Mouse (Mus musculus) adrenal gland, adult (tissue): ENCODE measurements around the gene Kcnk3.
A peak's percentile ranks its signal among the peaks of the same experiment; 100 is the strongest.

ENCODE experiments used
- DNase-seq, 2 experiments: peaks; one replicate each; pipeline ENCODE4 v3.0.0; 2022 to 2023; ENCODE audit warnings: low spot score in 1 of 2; ENCODE audit not compliant: inconsistent age in 2 of 2

Kcnk3 gene

DNA sequence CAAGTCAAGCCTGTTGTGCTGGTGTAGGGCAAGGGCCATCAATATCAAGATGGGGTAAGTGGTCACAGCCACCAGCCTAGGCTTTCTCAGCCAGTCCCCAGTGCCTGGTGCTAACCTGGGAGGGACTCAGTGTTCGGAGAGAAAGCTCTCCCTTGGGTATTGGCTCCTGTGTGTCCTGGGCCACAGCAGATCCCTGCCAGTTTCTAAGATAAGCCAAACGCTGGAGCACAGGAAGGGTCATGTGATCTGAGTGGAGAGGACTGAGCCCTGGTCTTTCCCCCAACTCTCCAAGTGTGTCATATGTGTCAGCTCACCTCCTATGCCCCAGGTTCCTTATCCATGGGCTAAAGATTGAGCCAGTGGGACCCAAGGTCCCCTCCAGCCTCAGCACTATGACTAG lies 869 bp upstream of the Kcnk3 start:
- peak; percentile 79 to 88 for DNase-seq

DNA sequence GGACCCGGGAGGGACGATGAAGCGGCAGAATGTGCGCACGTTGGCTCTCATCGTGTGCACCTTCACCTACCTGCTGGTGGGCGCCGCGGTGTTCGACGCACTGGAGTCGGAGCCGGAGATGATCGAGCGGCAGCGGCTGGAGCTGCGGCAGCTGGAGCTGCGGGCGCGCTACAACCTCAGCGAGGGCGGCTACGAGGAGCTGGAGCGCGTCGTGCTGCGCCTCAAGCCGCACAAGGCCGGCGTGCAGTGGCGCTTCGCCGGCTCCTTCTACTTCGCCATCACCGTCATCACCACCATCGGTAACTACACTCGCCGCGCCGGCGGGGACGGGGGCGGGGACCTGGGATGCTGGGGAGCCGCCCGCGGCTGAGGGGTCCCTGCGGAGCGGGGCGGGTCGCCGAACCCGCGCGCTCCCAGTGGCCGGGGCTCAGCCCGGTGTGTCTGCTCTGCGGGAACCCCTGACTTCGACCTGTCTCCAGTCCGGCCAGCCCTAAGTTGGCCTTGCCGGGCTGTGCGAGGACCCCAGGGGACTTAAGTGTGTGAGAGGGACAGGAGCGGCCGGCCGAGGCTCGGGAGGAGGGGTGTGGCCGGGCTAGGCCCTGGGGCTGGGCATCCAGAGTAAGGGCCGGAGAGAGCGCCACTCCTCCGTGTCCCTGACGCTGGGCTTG lies 465 bp downstream of the Kcnk3 start:
- peak; percentile 55 to 83 for DNase-seq

DNA sequence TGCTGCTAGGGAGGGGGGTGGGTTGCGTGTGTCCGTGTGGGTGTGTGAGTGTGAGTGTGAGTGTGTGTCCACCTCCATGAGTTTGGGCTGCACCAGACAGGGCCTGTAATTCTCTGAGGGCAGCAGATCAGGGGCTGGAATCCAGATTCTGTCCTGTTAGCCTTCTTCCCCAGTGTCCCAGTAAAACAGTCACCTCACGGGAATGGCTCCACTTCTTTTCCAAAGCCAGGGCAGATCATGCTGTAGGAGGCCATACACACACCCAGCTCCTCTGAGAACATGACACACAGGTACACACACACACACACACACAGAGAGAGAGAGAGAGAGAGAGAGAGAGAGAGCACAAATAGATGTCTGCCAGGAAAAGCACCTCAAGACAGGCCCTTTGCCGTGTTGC lies 1.1 kb downstream of the Kcnk3 start:
- DNase-seq, result no peak

DNA sequence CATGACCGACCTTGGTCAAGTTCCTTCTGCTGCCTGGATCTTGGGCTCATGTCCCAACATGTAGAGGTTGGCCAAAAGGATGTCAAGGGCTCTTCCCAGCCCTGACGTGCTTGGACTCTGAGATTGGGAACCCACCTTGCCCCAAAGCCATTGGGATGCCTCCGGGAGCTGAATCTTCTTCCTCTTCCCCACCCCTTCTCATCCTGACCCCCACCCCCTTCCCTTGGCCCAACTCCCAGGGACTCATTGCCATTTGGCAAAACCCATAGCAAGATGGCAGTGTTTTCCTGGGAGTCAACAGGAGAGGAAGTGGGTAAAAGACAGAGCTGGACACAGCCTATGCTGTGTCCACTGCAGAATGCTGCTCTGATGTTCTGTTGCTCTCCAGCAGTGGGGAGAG lies 1.6 kb downstream of the Kcnk3 start:
- peak; percentile 75 to 92 for DNase-seq

DNA sequence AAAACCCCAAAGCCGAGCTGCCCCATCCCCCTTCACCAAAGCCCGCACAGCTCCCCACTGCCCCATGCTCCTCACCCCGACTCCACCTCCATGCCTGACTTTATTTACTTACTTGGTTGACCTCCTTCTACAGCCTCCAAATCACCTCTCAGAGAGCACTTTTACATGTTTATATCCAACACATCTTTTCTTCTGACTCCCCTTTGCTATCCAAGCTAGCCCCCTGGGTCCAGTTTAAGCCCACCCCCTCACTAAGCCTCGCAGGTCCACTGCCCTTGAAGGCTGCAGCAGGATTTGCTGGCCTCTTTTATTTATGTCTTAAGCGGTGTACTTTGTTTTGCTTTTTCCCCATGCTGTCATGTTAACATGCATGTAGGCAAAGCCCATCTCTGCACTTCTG lies 2.3 kb downstream of the Kcnk3 start:
- DNase-seq, result peak; percentile 25 to 74

DNA sequence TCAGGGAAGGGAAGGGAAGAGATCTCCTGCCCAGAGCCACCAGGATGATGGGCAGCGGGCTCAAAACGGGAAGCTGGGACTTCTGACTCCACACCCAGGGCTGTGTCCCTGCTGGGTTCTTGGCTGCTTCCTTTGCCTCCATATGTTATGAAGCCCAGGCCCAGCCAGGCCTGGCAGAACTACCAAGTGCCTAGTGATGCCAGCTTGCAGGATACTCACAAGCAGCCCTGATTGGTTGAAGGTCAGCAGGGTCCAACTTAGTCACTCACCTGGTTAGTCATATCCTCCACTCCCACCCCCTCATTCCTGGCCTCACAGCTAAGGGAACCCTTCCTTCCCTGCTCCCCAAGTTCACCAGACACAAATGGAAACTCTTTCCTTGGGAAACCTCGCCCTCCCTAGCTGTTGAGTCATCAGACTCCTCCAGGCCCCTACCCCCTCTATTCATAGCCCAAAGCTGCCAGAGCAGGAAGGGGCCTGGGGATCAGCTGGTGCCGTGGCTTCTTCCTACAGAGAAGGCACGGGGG lies 3.3 kb downstream of the Kcnk3 start:
- DNase-seq, result peak; percentile 84 to 93

DNA sequence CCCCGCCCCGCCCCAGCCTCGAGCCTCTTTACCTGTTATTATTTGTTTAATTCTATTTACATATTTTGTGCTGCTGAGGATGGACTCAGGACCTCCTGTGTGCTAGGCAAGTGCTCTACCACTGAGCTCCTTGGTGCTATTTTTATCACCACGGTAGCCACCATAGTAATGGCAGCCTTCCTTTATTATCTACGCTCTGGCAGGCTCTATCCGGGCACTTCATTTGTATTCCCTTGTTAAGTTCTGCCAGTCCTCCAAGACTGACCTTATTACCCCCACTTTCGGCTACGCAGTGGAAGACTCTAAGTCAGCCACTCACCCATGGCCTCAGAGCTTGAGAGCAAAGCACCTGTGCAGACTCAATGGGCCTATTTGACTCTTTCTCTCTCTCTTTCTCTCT lies 3.8 kb downstream of the Kcnk3 start:
- peak; percentile 34 to 73 for DNase-seq

DNA sequence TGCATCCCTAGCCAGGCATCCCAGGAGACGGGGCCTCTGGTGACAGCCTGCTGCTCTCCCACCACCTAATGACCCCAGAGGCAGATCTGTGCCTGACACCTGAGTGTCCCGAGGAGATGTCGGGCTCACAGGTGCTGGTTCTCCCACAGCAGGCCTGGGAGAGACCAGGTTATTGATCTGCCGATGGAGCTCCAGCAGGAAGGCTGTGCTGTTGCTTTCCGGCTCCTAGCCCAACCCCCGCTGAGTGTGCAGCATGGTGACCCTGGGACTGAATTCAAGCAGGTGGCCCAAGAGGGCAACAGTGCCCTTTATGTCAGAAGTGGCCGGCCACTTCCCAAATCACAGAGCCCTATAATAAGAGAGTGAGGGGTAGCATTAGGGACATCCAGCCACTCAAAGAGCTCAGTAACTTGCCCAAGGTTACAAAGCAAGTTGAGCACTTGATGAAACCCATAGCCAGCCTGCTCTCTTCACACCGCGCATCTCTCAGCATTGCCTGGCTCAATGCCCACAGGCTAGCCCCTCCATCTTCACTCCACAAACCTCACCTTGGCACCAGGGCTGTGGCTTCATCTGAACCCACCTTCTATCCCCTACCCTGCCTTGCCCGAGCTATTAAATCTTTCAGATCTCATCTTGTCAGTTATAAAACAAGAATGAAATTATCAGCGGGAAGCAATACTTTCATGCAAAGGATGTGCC lies 4.5 kb downstream of the Kcnk3 start:
- DNase-seq, result peak; percentile 76 to 93

DNA sequence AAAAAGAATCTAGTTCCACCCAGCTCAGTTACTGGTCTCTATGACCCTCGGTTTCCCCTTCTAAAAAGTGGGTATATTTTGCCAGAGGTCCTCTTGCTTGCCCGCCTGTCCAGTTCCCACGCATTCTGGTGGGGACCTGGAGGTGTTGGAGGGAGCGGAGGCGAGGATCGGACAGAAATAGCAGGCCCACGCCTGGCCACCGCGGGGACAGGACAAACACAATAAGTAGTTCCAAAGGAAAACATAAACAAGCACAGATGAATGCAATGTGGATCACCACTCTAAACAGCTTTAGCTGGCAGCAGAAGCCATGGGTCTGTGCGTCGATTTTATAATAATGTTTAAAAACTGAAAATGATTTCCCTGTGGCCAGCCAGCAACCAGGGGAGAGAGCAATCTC lies 5.4 kb downstream of the Kcnk3 start:
- DNase-seq, result no peak

DNA sequence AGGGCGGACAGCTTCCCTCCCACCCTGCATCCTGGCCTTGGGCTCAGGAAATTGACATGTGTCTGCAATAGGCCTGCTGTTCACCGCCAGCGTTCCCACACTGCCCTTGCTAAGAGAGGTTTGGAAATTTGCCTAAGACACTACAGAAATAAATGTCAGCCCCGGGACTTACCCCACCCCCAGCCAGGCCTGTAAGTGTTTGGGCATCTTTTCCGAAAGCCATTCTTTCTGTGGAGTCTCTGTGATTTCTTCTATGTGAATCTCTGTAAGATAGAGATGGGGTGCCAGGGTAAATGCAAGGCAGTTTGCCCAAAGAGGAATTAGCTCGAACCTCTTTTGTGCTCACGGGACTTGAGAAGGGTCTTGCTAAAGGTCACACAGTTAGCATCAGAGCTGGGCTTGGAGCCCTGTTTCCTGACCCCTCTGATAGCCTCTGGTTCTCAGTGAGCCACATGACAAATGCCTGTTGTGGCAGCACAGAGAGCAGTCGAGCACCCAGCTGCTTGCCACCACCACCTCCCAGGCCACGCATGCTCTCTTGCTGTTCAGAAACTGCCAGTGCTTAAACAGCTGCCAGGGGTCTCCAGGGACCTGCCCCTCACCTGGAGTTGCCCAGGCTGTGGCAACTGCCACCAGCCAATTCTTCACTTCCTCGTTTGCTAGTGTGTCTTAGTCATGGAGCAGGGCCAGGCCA lies 6.0 kb downstream of the Kcnk3 start:
- peak; percentile 80 to 91 for DNase-seq

DNA sequence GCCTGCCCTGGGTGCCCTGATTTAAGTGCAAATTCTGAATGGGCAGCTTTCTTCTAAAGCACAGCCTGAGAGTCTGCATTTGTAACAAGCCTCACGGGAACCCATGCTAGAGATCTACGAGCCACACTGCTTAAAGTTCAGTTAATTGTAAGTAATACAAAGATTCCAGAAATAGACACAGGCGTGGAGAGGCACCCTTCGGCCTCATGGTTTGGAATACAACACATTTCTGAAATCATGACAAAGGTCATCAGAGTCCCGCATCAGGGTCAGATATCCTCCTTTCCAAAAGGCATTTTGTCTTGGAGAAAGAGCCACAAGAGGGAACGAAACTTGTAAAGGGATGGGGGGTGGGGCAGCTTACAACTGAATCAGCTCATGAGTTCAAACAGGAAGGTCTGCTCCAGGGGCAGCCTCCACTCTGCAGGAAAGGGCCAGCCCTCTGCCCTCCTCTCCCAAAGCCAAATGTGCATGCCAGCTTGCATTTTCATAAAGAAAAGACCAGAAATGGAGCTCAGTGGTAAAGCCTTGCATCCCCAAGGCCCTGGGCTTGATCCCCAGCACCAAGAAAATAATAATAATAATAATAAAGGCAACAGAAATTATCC lies 7.1 kb downstream of the Kcnk3 start:
- no peak for DNase-seq

DNA sequence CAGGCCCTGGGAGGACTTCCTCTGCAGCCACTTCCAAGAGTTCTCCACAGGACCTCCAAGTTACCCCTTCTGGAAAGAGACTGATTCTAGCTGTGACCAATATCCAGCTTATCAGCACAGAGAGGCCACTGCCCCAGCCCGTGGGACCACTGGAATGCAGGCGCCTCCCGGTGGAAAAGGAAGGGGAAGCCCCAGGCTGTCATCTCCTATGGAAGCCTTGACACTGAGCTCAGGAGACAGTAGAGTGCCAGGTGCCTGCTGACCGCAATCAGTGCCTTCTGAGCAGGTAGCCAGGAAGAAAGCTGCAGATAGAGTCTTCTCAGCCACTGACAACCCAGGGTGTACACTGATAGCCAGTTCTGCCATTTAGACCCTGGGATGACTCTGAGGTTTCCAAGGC lies 13.4 kb downstream of the Kcnk3 start:
- DNase-seq, result no peak

DNA sequence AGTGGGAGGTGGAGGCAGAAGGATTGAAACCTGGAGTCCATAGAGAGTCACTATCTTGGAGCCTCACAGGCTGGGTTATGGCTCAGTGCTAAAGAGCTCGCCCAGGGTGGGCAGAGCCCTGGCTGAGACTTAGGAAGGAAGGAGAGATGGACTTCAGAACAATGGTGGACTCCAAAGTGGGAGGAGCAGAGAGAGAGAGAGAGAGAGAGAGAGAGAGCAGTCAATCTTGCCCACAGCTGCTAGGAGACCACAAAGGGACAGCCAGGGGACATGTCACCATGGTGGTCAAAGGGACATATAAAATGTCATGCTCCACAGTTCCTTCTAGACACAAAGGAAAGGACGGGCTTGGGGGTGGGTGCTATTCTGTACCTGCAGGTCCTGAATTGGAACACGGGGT lies 15.3 kb downstream of the Kcnk3 start:
- peak in 1 of 2 experiments; percentile 66 for DNase-seq

DNA sequence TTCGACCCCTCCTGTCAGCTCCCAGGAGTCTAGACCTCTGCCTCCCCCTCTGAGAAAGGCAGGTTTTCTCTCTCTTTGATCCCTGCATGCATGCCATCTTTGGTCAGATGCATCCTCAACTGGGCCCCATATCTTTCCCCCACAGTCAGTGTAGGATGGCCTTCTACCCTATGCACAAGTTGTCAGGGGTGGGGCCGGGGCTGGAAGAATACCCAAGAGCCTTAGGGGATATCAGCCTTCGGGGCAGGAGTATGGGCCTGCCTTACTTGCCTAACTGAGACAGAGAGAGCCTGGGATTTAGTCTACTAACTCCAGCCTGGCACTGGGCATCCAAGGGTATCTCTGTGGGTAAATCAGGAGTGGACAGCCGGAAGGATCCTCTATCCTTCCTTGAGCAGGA lies 16.0 kb downstream of the Kcnk3 start:
- DNase-seq, result no peak

DNA sequence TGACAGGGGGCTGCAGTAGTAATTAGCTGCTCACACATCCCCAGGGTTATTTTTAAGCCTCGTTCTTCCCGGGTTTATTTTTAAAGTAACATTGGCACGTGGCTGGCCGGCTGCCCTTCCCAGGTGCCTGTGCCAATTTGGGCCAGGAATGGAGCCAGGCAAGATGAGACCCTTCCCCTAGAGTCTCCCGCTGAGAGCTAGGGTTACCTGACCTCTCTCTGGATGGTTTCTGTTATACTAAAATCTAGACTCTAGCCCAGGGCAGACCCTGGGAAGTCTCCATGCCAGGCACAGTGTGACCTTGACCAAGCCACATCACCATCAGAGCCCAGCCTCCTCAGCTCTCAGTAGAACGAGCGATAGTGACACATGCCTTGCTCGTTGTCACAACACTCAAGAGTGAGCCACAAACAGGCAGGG lies 16.8 kb downstream of the Kcnk3 start:
- DNase-seq, result peak in 1 of 2 experiments; percentile 85

DNA sequence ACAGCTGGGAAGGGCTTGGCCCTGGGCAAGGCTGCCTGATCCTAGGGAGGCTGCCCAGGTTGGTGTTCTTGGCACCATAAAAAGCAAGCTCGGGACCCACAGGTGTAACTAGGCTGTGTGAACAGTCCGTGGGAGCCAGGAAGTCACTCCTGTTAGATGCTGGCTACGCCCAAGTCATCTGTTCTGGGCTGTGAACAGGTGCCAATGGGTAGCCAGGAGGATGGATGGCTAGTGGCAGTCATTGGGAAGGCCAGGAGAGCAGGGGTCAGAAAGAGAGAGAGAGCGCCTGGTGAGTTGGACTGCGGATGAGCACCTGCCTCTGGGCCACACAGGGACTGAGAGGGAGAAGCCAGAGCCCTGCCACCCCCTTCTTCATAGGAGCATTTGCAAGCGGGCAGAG lies 17.7 kb downstream of the Kcnk3 start:
- DNase-seq, result no peak

DNA sequence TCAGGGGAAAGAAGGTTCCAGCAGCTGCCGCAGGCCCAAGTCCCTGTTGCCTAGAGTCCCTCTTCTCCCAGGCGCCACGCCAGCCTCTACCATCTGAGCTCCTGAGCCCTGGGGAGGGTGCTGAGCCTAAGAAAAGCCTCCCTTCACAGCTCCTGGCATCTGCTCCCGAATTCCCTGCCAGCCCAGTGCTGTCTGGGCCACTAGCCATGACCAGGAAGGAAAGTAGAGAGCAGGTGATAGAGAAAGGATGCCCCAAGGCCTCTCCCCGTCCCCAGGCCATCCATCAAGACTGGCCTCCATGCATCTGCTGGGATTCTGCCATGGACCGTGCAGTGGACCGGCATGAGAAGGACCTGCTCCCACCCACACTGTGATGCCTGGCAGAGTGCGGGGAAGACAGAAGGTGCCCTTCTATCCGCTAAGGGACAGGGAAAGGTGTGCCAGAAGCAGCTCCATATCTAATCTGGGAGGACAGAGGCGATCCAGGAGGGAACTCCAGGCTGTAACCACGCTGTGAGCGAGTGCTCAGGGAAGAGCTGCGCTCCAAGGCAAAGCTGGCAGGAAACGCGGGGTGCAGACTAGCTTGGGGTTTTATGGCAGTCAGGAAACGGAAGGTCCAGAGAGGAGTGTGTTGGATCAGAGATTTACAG lies 18.6 kb downstream of the Kcnk3 start:
- no peak for DNase-seq

DNA sequence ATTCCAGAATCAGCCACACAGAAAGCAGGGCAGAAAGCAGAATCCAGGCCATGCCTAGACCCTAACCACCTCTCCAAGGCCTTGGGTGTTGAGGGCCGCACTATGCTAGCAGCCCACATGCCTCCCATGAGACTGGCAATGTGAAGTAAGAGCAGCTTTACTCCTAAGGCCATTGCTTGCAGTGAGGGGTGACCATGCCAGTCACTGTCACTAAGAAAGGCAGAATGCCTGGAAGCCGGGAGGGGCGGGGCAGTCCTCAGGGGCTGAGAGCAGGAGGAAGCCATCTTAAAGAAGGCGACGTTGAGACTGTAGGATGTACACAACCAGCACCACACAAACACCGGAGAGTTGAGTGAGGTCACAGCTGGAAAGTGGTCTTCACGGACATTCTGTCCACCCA lies 21.1 kb downstream of the Kcnk3 start:
- peak in 1 of 2 experiments; percentile 65 for DNase-seq

DNA sequence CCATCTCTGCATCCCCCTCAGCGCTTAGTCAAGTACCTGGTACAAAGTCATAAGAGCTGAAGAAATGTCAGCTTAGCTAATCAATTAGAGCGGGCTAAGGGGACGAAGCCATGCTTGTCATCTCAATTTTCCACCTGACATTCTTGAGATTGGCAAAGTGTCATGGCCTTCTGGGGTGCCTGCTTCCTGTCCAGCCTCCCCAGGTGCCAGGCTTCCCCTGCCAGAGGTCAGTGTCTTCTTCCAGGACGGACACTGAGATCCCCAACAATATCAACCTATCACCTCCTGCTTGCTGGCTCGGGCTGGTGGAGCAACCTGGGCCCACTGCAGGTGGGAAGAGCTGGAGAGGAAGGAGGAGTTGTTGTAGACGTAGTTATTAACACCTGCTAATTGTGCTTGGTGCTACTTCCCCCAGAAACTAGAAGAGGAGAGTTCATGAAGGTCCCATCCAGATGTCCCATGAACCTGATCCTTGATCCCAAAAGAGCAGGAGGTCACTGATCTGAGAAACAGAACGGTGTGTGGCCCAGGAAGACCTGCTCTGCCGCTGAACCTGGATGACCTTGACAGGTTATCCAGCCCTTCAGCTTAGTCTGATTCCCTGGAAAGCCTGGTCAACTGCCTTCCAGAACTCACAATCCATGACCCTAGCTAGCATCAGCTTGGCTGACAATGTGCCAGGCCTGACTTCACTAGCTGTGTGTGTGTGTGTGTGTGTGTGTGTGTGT lies 22.1 kb downstream of the Kcnk3 start:
- DNase-seq, result peak in 1 of 2 experiments; percentile 70

DNA sequence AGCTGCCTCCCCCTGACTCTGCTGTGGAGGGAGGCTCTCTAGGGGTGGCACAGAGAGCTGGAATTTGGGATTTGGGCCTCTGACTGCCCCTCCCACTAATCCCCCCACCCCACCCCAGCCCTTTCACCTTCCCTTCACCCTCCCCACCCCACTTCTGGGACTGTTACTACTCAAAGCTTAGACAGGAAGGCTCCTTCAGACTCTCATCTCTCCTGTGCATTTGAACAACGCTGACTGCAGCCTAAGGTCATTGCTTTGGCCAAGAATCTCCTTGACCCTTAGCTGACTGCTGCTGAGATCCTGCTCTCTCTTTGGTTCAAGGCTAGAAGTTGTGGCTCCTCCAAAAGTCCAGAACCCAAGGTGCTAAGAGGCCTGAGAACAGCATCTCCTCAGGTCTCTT lies 23.1 kb downstream of the Kcnk3 start:
- peak in 1 of 2 experiments; percentile 66 for DNase-seq
